Mouse (Mus musculus): ENCODE measurements around the gene Heyl.

DNA sequence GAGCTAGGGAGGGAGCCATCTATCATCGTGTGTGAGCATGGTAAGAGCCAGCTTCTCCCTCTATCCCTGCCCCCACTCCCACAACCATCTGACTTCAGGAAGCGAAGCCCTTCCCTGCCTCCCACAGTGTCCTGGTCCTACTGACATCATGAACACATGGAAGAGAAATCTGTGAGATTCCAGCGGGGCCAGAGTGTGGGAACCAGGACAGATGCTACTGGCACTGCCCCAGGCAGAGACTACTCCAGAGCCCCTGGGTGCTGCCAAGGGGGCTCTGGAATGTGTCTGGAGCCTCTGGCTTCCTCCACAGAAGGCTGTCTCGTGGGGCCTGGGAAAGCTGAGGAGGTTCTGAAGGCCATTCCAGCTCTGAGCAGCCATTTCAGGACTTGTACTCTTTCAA lies 5.6 kb upstream of the Heyl start:
- TF ChIP-seq CTCF (IDR thresholded peaks at IDR 0.05; ENCODE audit: control insufficient read depth, insufficient read depth, insufficient read length) (no peak), USF1 (IDR thresholded peaks at IDR 0.05; ENCODE audit: low read depth) (no peak), FOSL1 (IDR thresholded peaks at IDR 0.05; ENCODE audit: insufficient read depth, low read length, poor library complexity, severe bottlenecking) (no peak), MYOD1 (IDR thresholded peaks at IDR 0.05; ENCODE audit: control insufficient read depth, insufficient read length, low read depth) (no peak), MAX (IDR thresholded peaks at IDR 0.05) (no peak), CEBPB (IDR thresholded peaks at IDR 0.05; ENCODE audit: low read depth) (no peak)
